In genomic region chr14:12289747-12290146, GRCm38 (mm10) we compare ENCODE assay signal across 15 mouse cellular contexts. TPM values are rescaled to one million over a fixed set of nuclear protein-coding genes. Genes with fewer than 3 reads are reported as not detected.
DNase-seq lines count a peak whose midpoint lies in the region; ATAC-seq and TF ChIP-seq lines count a peak whose summit lies in the region.
"Not testable (repeated sequence)": the region's sequence is repeated elsewhere in the genome, so short reads cannot be mapped to it uniquely, and the experiment has no call there.
"Had no signal": no experiment of that assay in that cellular context is flagged by ENCODE, and none has a peak within 500 bp of the region (broad histone marks: within the 10 kb centered on the region; RNA-seq: fewer than 3 reads in every experiment).

No protein-coding gene starts in this region.

- peak; percentile 54; the same call in 1 of the 2 replicates for ATAC-seq in common myeloid progenitor, adult 5-6 weeks (replicated peaks; ENCODE audit: low read depth, poor library complexity, severe bottlenecking)
- ATAC-seq in intestine, postnatal 0 days: 0 out of 2 replicates have a peak, but pooled peaks have one; percentile 47
- ATAC-seq in megakaryocyte progenitor cell, adult 5-6 weeks (replicated peaks; ENCODE audit: poor library complexity): peak; percentile 84

- peak; percentile 13 for DNase-seq in 416B (ENCODE audit: low read depth)
- DNase-seq in CH12.LX (ENCODE audit: extremely low read depth): not testable (repeated sequence)
- DNase-seq in induced T-regulatory cell, adult 2 months (ENCODE audit: low read depth): peak; percentile 16

- H3K9ac ChIP-seq in CH12.LX (ENCODE audit: insufficient read depth, low read depth); intestine, postnatal 0 days (ENCODE audit: low read depth, low read length): not testable (repeated sequence)

- not testable (repeated sequence) for TF ChIP-seq RAD21 in CH12.LX (IDR thresholded peaks at IDR 0.05; ENCODE audit: low read depth, low read length)

- not testable (repeated sequence) for H3K4me2 ChIP-seq in CH12.LX (ENCODE audit: insufficient read depth, low read depth, poor library complexity, severe bottlenecking); intestine, postnatal 0 days (replicated peaks; ENCODE audit: low read depth)

- TF ChIP-seq EP300 in CH12.LX (IDR thresholded peaks at IDR 0.05; ENCODE audit: low read length): peak; percentile 79

- peaks cover 7 to 24% of the 10 kb centered on the region in 2 experiments; a peak in 3 of 4 replicates for H3K4me1 ChIP-seq in CH12.LX (ENCODE audit: control insufficient read depth in 1 of 2, insufficient read depth in 2 of 2)
- not testable (repeated sequence) for H3K4me1 ChIP-seq in intestine, postnatal 0 days (replicated peaks; ENCODE audit: control insufficient read depth, insufficient read depth, low read length)

- H3K9me3 ChIP-seq in CH12.LX (replicated peaks; ENCODE audit: low read length); intestine, postnatal 0 days (ENCODE audit: control insufficient read depth): not testable (repeated sequence)

- not testable (repeated sequence) for H3K4me3 ChIP-seq in CH12.LX (replicated peaks in 1 of 3; ENCODE audit: low read depth in 2 of 3, low read length in 2 of 3, poor library complexity in 1 of 3); intestine, postnatal 0 days (ENCODE audit: low read depth, low read length)

- not testable (repeated sequence) for H3K27ac ChIP-seq in CH12.LX (ENCODE audit: insufficient read depth, low read depth); intestine, postnatal 0 days (ENCODE audit: low read depth, low read length)

- not testable (repeated sequence) for TF ChIP-seq CTCF in CH12.LX (conservative IDR thresholded peaks at IDR 0.05 in 1 of 2, IDR thresholded peaks at IDR 0.05 in 1 of 2; ENCODE audit: low read depth in 2 of 2, low read length in 2 of 2); intestine, postnatal 0 days (IDR thresholded peaks at IDR 0.05; ENCODE audit: low read depth)

- peaks cover 21 to 57% of the 10 kb centered on the region in 2 experiments for H3K36me3 ChIP-seq in CH12.LX (replicated peaks in 1 of 2; ENCODE audit: control insufficient read depth in 1 of 2, insufficient read depth in 1 of 2, low read length in 1 of 2)
- peaks cover 13% of the 10 kb centered on the region; the same call in 1 of the 2 replicates for H3K36me3 ChIP-seq in intestine, postnatal 0 days (ENCODE audit: control insufficient read depth, insufficient read depth)

- not testable (repeated sequence) for TF ChIP-seq POLR2A in CH12.LX (IDR thresholded peaks at IDR 0.05; ENCODE audit: low read depth, low read length)

- dilution Hi-C loops in CH12.LX (cut with MboI; ENCODE audit: extremely low pct_ligation_motif_present, extremely low pct_unique_long_range_greater_than_20kb, low sequenced_read_pairs): not testable (repeated sequence)

- not testable (repeated sequence) for H3K27me3 ChIP-seq in CH12.LX (replicated peaks); intestine, postnatal 0 days (replicated peaks; ENCODE audit: control insufficient read depth, insufficient read depth, low read length)

- H3K79me2 ChIP-seq in CH12.LX (replicated peaks; ENCODE audit: control insufficient read depth, extremely low read depth, insufficient read depth, poor library complexity, severe bottlenecking): not testable (repeated sequence)

- in situ Hi-C loops in CH12.LX (cut with MboI; ENCODE audit: low pct_ligation_motif_present, low pct_unique_long_range_greater_than_20kb, low sequenced_read_pairs): not testable (repeated sequence)

TF ChIP-seq in CH12.LX, 34 proteins besides CTCF, POLR2A, EP300 and RAD21:
- TF ChIP-seq MEF2A (IDR thresholded peaks at IDR 0.05; ENCODE audit: borderline replicate concordance, low read depth, low read length): 0 out of 2 replicates have a peak, but pooled peaks have one; percentile 14
- 0 out of 2 replicates have a peak, but pooled peaks have one; percentile 13 for TF ChIP-seq BHLHE40 (IDR thresholded peaks at IDR 0.05; ENCODE audit: low read depth, low read length)
- TF ChIP-seq IRF4 (IDR thresholded peaks at IDR 0.05; ENCODE audit: low read depth, low read length): peak; percentile 77
- TF ChIP-seq JUN (IDR thresholded peaks at IDR 0.05; ENCODE audit: insufficient read depth, low read depth, low read length): 0 out of 2 replicates have a peak, but pooled peaks have one; percentile 18
- 0 out of 2 replicates have a peak, but pooled peaks have one; percentile 41 for TF ChIP-seq RCOR1 (conservative IDR thresholded peaks at IDR 0.05; ENCODE audit: low read depth, low read length)

RNA-seq across cellular contexts. Expression of gene 3830406C13Rik, which starts 5.8 kb away (rescaled TPM):
- total RNA-seq in CH12.LX (2012; rRNA removed) (14.5 and 18.3 TPM in 2 replicates), CH12.LX (2014; rRNA removed) (26.5 and 28.7 TPM in 2 replicates)
- polyA plus RNA-seq in CH12.LX (2012; ENCODE audit: insufficient read length, low read depth): 21.8 and 27.8 TPM in 2 replicates
- 40.7 and 41.8 TPM in 2 replicates for total RNA-seq in common myeloid progenitor, adult 5-6 weeks (2017)
- polyA plus RNA-seq in intestine, postnatal 0 days (2015; fragmentation: Nextera tagmentation; extraction: Ambion mirVana): 39.8 and 41.6 TPM in 2 replicates
- total RNA-seq in megakaryocyte progenitor cell, adult 5-6 weeks (2015): 28.9 and 30.6 TPM in 2 replicates
- 24.1 and 28.0 TPM in 2 replicates for total RNA-seq in megakaryocyte progenitor cell, adult 5-6 weeks (2017)

RNA-seq across cellular contexts. Expression of gene Gm49355, which starts 6.0 kb away (rescaled TPM):
- total RNA-seq in CH12.LX (2012; rRNA removed): 0.08 TPM in 2 replicates
- total RNA-seq in CH12.LX (2014; rRNA removed): 0.26 and 0.39 TPM in 2 replicates
- 0.16 and 0.23 TPM in 2 replicates for polyA plus RNA-seq in CH12.LX (2012; ENCODE audit: insufficient read length, low read depth)
- total RNA-seq in common myeloid progenitor, adult 5-6 weeks (2017): not detected in 2 replicates
- 0.12 and 0.23 TPM in 2 replicates for polyA plus RNA-seq in intestine, postnatal 0 days (2015; fragmentation: Nextera tagmentation; extraction: Ambion mirVana)
- 0.05 and 0.15 TPM in 2 replicates for total RNA-seq in megakaryocyte progenitor cell, adult 5-6 weeks (2015)
- total RNA-seq in megakaryocyte progenitor cell, adult 5-6 weeks (2017): not detected in 2 replicates
- total RNA-seq: adrenal gland, postnatal 14 days; ES-E14 had no signal
- polyA plus RNA-seq: C2C12; erythroblast, embryonic 14.5 days had no signal

RNA-seq across cellular contexts. Expression of gene Fezf2, which starts 58.2 kb away (rescaled TPM):
- total RNA-seq in CH12.LX (2012; rRNA removed) (not detected in 2 replicates), CH12.LX (2014; rRNA removed) (not detected in 2 replicates)
- not detected in 2 replicates for polyA plus RNA-seq in CH12.LX (2012; ENCODE audit: insufficient read length, low read depth)
- total RNA-seq in common myeloid progenitor, adult 5-6 weeks (2017): not detected in 2 replicates
- not detected in 2 replicates for polyA plus RNA-seq in intestine, postnatal 0 days (2015; fragmentation: Nextera tagmentation; extraction: Ambion mirVana)
- total RNA-seq in megakaryocyte progenitor cell, adult 5-6 weeks (2015): not detected in 2 replicates
- not detected in 2 replicates for total RNA-seq in megakaryocyte progenitor cell, adult 5-6 weeks (2017)
- total RNA-seq: adrenal gland, adult 18-20 months; adrenal gland, adult 8-10 months; adrenal gland, postnatal 14 days; adrenal gland, postnatal 36 days; ES-E14; MEL had no signal
- polyA plus RNA-seq: C2C12; cerebellum, adult 2 months; erythroblast, embryonic 14.5 days had no signal
